Mouse (Mus musculus): ENCODE measurements around the gene Thsd1.

Gene Thsd1

GRCm38 (mm10) chr8:22227061-22227877, at the start of gene Thsd1:
Gene Thsd1 (plus strand): TSS chr8:22227313.
- DNase-seq (ENCODE audit: low read depth, low spot score): peak; percentile 81

DNA sequence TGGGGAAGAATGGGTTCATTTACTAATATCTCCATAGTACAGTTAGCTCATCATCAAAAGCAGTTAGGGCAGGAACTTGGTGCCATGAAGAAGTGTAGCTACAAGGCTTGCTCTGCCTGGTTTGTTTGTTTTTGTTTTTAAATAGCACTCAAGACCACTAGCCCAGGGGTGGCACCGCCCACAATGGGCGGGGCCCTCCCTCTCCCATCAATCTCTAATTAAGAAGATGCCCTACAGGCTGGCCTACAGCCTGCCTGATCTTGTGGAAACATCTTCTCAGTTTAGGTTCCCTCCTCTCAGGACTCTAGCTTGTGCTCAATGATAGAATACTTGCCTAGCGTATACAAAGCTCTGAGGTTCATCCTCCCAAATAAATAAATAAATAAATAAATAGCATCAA, 42.2 kb upstream of the Thsd1 start:
- DNase-seq (ENCODE audit: low read depth, low spot score): peak; percentile 87

DNA sequence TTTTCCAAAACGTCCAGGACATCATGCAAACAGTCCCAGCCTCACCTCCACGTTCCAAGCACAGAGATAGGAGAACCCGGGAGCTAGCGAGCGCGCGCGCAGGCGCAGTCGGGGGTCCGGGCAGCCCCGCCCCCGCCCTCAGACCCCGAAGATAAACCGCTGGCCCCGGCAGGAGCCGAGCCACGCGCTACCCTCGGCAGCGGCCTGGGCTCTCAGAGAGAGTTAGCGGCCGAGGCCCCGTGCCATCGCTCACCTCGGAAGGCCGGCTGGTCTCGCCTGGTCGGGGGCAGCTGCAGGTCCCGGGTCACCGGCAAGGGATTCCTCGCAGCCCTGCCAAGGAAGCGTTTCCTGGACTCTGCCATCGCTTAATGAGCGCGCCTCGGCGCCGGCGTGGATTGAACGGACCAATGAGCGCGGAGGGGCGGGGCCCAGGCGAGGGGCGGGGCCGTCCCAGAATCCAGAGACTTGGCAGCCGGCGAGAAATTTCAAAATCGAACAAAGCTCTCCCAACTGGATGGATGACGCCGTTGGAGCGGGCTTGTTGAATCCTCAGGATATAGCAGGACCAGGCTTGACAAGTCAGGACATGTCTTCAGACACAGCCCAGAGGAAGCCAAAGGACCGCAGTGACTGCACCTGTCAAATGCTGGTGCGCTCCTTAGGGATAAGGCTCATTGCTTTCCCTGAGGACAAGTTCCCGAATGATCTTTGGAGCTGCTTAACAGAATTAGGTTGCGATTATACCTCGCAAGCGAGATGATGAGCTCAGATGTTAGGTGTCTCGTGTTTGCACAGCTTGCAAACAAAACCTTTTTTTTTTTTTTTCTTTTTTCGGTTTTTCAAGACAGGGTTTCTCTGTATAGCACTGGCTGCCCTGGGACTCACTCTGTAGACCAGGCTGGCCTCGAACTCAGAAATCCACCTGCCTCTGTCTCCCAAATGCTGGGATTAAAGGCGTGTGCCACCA, 41.4 kb upstream of the Thsd1 start, which contains the start of gene Ckap2:
TSS of gene Ckap2 (minus strand) at position 389 of the 967 bp plus-strand sequence.
- peak; percentile 98 for DNase-seq (ENCODE audit: low read depth, low spot score)

DNA sequence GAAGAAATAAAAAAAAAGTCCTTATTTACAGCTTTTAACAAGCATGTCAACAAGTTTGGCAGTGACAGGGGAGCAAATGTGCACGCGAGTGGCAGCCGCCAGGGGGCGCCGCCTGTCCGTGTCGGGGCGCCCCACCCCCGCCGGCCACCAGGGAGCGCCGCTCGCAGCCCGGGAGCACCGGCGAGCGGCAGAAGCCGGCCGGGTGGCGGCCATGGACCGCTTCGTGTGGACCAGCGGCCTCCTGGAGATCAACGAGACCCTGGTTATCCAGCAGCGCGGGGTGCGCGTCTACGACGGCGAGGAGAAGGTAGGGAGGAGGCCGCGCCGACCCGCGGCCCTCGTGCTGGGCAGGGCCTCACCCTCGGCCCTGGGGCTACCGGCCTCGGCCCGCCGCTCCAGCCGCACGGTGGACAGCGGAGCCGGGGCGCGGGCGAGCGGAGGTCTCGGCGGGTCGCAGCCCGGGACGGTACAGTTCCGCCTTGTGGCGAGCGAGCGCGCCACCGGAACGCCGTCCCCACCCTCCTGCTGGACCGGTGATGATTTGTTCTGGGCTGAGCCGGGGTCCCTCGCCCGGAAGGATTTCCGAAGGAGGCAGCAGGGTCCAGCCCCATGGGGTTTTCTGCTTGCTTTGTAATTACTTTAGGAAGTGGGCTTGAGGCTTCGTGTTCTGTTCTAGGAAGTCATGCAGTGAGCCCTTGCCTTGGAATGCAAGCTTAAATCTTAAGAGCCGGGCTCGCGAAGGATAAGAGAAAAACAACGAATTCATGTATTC, 34.3 kb upstream of the Thsd1 start, which contains the start of gene Vps36:
TSS of gene Vps36 (plus strand) at position 150 of the 772 bp plus-strand sequence.
- peak; percentile 91 for DNase-seq (ENCODE audit: low read depth, low spot score)

DNA sequence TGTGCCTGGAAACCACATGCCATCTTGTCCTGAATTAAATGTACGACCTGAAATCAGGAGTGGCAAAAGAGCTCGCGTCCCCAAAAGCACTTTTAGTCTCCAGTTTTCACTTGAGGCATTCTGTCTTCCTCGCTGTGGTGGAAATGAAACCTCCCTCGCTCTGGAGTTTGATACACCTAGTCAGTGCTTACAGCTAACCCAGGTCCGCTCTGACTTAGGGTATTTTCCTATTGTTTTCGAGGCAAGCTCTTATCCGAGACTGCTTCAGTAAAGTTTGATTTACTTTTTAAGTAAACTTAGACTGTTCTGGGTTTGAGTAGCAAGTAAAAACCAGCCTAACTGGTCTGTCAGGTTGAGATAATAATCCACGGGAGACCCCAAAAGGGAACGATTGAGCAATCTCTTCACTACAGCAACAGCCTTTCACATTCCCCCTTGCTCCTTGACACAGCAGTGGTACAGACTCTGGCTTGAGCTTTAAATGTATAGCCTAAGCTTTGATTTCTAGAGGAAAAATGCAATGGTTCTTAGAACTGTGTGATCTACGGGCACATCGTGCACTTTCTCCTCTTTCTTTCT, 33.6 kb upstream of the Thsd1 start:
- DNase-seq (ENCODE audit: low read depth, low spot score): no peak

DNA sequence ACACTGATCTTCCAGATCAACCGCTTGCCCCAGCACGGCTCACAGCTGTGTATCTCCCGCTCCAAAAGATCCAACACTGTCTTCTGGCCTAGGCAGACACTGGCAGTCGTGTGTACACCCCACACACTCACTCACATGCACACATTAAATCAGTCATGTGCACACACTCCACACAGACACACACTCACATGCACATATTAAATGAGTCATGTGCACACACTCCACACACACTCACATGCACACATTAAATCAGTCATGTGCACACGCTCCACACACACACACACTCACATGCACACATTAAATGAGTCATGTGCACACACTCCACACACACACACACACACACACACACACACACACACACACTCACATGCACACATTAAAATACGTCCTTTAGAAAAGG, 29.2 kb upstream of the Thsd1 start:
- DNase-seq (ENCODE audit: low read depth, low spot score): no peak

GRCm38 (mm10) chr8:22199481-22199880, 27.6 kb upstream of the Thsd1 start:
- peak; percentile 76 for DNase-seq (ENCODE audit: low read depth, low spot score)

DNA sequence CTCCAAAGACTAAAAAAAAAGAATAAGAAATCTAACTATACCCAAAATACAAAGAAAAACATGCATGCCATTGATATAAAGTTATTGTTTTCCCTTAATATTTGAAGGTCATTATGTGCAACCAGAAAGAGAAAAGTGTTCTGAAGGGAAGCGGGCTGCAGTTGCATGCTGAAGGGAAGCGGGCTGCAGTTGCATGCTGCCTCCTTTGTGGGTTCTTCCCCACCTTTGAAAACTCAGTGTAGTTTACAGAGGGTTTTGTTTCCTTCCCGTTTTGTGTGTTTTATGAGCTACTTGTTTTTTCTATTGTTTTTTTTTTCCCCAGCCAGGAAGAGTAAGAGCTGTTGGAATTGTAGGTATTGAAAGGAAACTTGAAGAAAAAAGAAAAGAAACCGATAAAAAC, 19.6 kb upstream of the Thsd1 start:
- no peak for DNase-seq (ENCODE audit: low read depth, low spot score)

DNA sequence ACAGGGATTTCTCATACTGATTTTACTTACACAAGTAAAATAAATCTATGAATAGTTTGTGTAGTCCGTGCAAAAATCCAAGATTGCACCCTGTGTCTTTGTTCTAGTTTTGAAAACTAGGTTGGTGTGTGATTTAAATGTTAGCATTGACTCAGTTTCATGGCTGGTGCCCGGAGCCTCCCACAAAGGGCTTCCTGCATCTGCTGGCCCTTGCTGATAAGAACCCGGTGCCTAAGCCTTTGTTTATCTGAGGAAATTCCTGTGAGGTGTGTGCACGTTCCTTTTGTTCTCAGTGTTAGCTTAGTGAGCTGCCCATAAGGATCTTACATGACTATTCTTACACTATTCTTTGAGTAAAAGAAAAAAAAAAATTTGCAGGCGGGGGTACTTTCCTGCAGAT, 18.1 kb upstream of the Thsd1 start:
- DNase-seq (ENCODE audit: low read depth, low spot score): no peak

- DNase-seq (ENCODE audit: low read depth, low spot score): no peak
These were observed 12.3 kb upstream of the Thsd1 start for GRCm38 (mm10) chr8:22214826-22215225.

DNA sequence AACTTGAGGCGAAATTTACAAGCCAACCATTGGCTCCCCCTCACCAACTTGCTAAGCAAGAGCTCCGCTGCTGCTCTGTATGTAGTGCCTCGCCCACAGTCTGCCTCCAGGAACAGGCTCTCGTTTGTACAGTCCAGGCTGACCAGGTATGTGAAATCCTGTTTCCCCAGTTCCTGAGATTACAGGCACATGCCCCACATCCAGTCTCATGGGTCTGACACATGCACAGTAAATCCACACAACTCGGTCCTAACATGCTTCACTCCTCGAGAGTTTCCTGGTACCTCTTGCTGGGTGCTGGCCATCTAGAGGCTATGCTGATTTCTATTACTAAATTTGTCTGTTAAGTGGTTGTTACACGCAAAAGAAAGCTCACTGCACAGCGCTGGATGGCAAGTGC, 752 bp upstream of the Thsd1 start:
- DNase-seq (ENCODE audit: low read depth, low spot score): no peak

DNA sequence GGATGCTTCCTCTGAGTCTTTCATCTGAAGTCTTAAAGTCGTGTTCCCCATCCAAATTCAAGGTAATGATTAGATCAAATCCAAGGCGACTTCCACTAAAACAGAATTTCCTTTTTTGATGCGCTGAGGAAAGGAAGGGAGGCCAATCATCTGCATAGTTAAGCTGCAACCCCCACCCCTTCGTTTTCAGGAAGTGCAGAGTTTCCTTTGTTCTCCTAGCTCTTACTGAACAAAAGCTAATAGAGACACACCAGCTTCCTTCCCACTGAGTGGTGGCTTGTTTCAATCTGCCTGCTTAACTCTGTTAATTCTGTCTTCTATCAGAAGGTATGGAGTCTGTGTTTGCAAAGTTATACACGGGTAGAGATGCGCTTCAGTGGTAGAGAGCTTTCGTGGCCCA, 1.5 kb downstream of the Thsd1 start:
- DNase-seq (ENCODE audit: low read depth, low spot score): peak; percentile 44

- peak; percentile 67 for DNase-seq (ENCODE audit: low read depth, low spot score)
These were observed 15.9 kb downstream of the Thsd1 start for GRCm38 (mm10) chr8:22242986-22243385.

DNA sequence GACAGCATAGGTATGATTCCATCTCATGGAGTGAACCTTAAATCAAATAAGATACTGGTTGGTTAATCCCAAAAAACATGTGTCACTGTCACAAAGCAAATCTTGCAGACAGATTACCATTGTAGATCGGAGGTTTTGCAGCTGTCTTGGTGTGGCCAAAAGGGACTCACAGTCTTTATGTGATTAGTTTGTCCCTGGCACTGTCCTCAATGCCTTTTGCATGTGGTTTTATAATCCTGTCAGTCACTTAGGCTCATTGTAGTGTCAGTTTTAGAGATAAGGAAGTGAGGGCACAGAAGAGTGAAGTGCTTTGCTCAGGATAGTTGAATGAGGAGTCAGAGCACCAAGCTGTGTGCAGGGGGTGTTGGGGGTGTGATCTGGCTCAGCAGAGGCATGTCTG, 18.6 kb downstream of the Thsd1 start:
- no peak for DNase-seq (ENCODE audit: low read depth, low spot score)

- no peak for DNase-seq (ENCODE audit: low read depth, low spot score)
These were observed 20.8 kb downstream of the Thsd1 start for GRCm38 (mm10) chr8:22247956-22248355.

GRCm38 (mm10) chr8:22249080-22249479, 22.0 kb downstream of the Thsd1 start:
- no peak for DNase-seq (ENCODE audit: low read depth, low spot score)

- DNase-seq (ENCODE audit: low read depth, low spot score): peak; percentile 16
These were observed 31.9 kb downstream of the Thsd1 start for GRCm38 (mm10) chr8:22258946-22259450.

DNA sequence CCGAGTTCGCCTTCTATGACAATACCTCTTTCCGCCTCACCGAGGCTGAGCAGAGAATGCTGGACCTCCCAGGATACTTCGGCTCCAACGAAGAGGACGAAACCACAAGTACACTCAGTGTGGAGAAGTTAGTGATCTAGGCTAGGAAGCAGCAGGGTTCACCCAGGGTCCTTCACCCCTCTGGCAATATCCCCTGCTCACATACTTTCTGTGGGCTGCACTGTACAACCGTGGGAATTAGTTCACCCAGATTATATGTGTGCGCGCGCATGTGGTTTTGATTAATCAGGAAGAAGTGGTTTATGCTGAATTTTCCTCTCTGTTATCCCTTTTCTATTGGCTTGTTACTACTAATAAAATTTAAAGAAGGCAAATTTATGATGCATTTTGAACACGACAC, 32.4 kb downstream of the Thsd1 start:
- peak; percentile 24 for DNase-seq (ENCODE audit: low read depth, low spot score)

DNA sequence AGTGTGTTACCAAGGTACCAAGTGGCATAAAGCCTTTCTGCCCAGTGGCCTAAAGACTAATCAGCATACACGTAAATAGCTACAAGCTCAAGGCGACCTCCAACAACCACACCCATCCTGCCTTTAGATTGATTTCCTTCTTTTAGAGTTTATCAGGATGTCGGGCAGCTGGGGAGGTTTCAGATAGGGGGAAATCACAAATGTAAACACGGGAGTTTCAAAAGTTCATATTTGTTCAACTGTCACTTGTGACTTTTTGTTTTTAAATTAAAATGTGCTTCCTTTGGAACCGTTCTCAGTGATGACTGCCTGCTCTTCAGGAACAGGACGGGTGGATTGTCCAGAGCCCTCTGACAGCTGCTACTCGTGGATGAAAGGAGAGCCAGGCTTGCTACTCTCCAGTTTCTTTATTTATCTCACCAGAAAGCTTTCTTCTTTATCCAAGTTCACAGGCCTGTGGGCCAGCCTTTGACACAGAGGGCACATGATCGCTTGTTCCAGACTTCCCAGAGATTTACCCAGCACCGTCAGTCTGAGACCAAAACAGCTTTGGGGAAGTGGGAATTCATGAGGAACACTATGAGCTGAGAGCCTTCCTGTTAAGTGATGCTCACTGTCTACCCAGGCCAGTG, 33.1 kb downstream of the Thsd1 start:
- peak; percentile 28 for DNase-seq (ENCODE audit: low read depth, low spot score)

DNA sequence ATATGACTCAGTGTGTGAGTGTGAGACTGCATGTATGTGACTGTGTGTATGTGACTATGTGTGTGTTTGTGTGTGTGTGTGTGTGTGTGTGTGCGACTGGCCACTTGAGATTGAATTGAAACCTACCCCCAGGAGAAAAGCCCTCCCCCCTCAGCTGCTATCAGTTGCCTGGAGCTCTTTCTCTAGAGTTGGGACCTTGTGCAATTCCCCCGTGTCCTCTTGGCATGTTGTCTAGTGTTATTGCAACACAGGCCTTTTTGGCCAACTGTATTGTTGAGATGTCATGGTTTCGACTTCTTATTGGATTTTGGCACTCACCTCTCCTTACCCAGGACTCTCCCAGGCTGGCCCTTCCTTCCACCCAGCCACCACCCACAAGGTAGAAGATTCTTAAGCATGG, 35.2 kb downstream of the Thsd1 start:
- no peak for DNase-seq (ENCODE audit: low read depth, low spot score)
